Mouse (Mus musculus): ENCODE measurements at regions not wholly inside any gene's neighbourhood (a gene's known extent, or its start where the extent isn't known, plus 50 kb on each side); places are given as distances from the start of the nearest gene placed in this dataset.

DNA sequence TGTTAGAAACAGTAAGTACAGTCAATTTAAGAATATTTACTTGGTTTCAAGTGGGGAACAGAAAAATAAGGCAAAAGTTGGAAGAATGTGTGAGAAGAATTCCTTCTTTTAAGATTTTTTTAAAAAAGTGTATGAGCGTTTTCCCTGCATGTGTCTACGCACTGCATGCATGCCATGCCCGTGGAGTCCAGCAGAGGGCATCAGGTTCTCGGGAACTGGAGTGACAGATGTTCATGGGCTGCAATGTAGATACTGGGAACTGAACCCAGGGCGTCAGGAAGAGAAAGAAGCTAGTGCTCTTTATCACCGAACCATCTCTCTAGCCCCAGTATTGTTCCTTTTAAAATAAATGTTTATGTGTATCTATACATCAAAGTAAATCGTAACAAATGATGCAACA, 150.8 kb upstream of the Meis2 start:
- Histone ChIP-seq H3K9ac (replicated peaks; ENCODE audit: low read depth) (no peak overlapping the region), H3K4me1 (ENCODE audit: insufficient read depth, low read depth, low read length) (no peaks in the 10 kb centered on the region), H3K9me3 (ENCODE audit: low read length) (no peaks in the 10 kb centered on the region), H3K4me3 (ENCODE audit: low read depth, low read length) (no peak overlapping the region), H3K27me3 (replicated peaks; ENCODE audit: insufficient read depth, low read length) (no peaks in the 10 kb centered on the region), H3K4me2 (replicated peaks; ENCODE audit: low read depth, low read length) (no peak overlapping the region), H3K27ac (ENCODE audit: low read length) (no peak overlapping the region), H3K36me3 (ENCODE audit: insufficient read depth, low read length) (no peaks in the 10 kb centered on the region)
- TF ChIP-seq EP300 (IDR thresholded peaks at IDR 0.05) (no peak), CTCF (IDR thresholded peaks at IDR 0.05) (peak; percentile 67)
- 68% methylated on average over 7 of the region's 7 CpGs for WGBS
- DNase-seq (ENCODE audit: low spot score): no peak
- no peak for ATAC-seq

DNA sequence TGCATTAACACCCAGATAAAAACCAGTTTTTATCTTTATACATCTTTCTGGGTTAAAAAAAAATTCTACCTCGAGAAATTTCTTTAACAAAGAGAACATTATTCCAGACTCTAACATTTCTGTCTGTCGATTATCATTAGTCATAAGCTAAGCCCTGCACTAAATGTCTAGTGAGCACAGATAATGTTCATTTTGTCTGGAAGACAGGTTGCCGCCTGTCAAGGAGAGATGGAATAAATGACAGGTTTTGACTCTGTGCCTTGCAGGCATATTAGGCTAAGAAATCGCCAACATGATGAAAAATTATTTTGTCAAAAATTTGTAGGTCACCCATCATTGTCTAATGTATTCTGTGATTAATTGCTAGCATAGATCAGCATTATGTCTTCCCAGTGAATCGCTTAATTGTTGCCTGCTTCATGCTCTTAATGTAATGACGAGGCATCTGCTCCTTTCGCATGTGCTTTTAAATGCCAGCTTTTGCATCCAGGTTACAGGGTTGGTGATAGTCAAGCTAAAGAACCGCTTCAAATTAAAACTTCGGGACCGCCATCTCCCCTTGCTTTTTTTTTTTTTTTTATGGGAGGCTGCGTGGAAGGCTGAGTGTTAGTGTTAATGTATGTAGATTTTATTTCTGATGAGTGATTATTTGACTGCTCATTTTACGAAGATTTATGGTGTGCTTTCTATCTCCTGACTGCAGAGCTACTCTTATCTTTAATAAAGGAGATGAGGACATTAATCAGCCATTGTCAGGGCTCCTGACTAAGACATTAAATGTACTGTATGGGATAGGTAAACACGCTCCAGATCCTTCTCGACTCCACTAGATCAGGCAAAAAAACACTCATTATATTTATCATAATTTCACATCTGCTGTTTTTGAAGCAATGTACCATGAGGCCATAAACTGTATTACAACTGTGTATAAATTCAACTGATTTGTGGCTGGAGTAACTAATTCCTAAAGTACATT, 135.9 kb upstream of the Meis2 start:
- Histone ChIP-seq H3K9ac (replicated peaks; ENCODE audit: low read depth) (no peak overlapping the region), H3K9me3 (ENCODE audit: low read length) (no peaks in the 10 kb centered on the region), H3K4me3 (ENCODE audit: low read depth, low read length) (no peak overlapping the region), H3K4me1 (ENCODE audit: insufficient read depth, low read depth, low read length) (no peaks in the 10 kb centered on the region), H3K27ac (ENCODE audit: low read length) (no peak overlapping the region), H3K36me3 (ENCODE audit: insufficient read depth, low read length) (no peaks in the 10 kb centered on the region), H3K4me2 (replicated peaks; ENCODE audit: low read depth, low read length) (no peak overlapping the region), H3K27me3 (replicated peaks; ENCODE audit: insufficient read depth, low read length) (no peaks in the 10 kb centered on the region)
- no peak for TF ChIP-seq EP300 (IDR thresholded peaks at IDR 0.05)
- ATAC-seq: no peak
- no peak for DNase-seq (ENCODE audit: low spot score)
- WGBS: 58% methylated on average over 14 of the region's 14 CpGs

DNA sequence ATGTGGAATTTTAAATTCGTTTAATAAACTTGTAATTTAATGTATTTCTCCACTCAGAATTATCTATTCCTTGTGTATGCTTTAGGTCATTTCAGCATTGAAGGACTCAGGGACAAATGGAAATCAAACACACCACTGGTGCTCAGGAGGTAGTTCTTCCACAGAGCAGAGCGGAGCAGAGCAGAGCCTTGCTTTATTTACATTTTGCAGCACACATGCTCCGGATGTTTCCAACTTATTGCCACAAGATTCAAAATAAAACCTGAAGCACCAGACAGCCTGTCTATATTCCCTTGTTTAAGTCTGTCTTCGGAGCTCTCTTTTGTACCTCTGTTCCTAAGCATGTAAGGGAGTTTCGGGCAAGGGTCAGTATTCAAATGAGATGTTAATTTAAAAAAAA, 135.2 kb upstream of the Meis2 start:
- Histone ChIP-seq H3K27ac (ENCODE audit: low read length) (no peak overlapping the region), H3K4me1 (ENCODE audit: insufficient read depth, low read depth, low read length) (no peaks in the 10 kb centered on the region), H3K9me3 (ENCODE audit: low read length) (no peaks in the 10 kb centered on the region), H3K4me2 (replicated peaks; ENCODE audit: low read depth, low read length) (no peak overlapping the region), H3K27me3 (replicated peaks; ENCODE audit: insufficient read depth, low read length) (no peaks in the 10 kb centered on the region), H3K9ac (replicated peaks; ENCODE audit: low read depth) (no peak overlapping the region), H3K36me3 (ENCODE audit: insufficient read depth, low read length) (no peaks in the 10 kb centered on the region), H3K4me3 (ENCODE audit: low read depth, low read length) (no peak overlapping the region)
- DNase-seq (ENCODE audit: low spot score): no peak
- 35% methylated on average over 5 of the region's 5 CpGs for WGBS
- no peak for TF ChIP-seq CTCF (IDR thresholded peaks at IDR 0.05)
- no peak for TF ChIP-seq EP300 (IDR thresholded peaks at IDR 0.05)
- no peak for ATAC-seq

DNA sequence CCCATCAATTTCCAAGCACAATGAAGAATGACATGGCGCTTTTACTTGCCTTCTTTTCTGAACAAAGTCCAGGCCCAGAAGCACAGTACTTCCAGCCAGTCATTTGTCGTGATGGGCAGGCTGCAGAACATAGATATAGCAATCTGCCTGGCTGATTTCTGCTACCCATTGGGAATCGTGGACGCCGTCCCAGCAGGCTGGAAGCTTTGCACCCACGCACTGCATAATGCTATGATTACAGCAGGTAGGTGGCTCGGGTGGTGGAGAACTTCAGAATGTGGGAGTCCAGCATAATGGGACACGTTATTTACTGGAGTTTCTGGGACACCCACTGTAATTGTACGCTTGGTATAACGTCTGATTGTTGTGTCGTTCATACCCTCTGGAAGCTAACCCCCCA, 116.2 kb upstream of the Meis2 start:
- H3K4me1 ChIP-seq (ENCODE audit: insufficient read depth, low read depth, low read length): no peaks in the 10 kb centered on the region
- 83% methylated on average over 11 of the region's 11 CpGs for WGBS
- no peaks in the 10 kb centered on the region for H3K36me3 ChIP-seq (ENCODE audit: insufficient read depth, low read length)
- H3K9ac ChIP-seq (replicated peaks; ENCODE audit: low read depth): no peak overlapping the region
- TF ChIP-seq EP300 (IDR thresholded peaks at IDR 0.05) (no peak), CTCF (IDR thresholded peaks at IDR 0.05) (no peak)
- no peak overlapping the region for H3K27ac ChIP-seq (ENCODE audit: low read length)
- H3K9me3 ChIP-seq (ENCODE audit: low read length): no peaks in the 10 kb centered on the region
- DNase-seq (ENCODE audit: low spot score) (no peak), ATAC-seq (no peak)
- H3K4me2 ChIP-seq (replicated peaks; ENCODE audit: low read depth, low read length): no peak overlapping the region
- no peak overlapping the region for H3K4me3 ChIP-seq (ENCODE audit: low read depth, low read length)
- no peaks in the 10 kb centered on the region for H3K27me3 ChIP-seq (replicated peaks; ENCODE audit: insufficient read depth, low read length)

DNA sequence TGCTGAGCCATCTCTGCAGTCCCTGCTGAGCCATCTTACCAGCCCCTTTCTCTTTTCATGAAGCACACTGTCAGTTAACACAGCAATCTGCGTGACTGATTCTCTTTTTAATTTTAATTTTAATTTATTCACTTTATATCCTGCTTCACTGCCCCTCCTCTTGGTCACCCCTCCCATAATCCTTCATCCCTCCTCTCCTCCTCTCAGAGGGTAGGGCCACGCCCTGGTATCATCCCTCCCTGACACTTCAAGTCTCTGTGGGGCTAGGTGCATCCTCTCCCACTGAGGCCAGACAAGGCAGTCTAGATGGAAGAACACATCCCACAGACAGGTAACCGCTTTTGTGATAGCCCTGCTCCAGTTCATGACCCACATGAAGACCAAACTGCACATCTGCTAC, 111.5 kb upstream of the Meis2 start:
- Histone ChIP-seq H3K4me3 (ENCODE audit: low read depth, low read length) (no peak overlapping the region), H3K27ac (ENCODE audit: low read length) (no peak overlapping the region), H3K4me1 (ENCODE audit: insufficient read depth, low read depth, low read length) (no peaks in the 10 kb centered on the region), H3K4me2 (replicated peaks; ENCODE audit: low read depth, low read length) (no peak overlapping the region), H3K27me3 (replicated peaks; ENCODE audit: insufficient read depth, low read length) (no peaks in the 10 kb centered on the region), H3K9me3 (ENCODE audit: low read length) (no peaks in the 10 kb centered on the region), H3K36me3 (ENCODE audit: insufficient read depth, low read length) (no peaks in the 10 kb centered on the region), H3K9ac (replicated peaks; ENCODE audit: low read depth) (no peak overlapping the region)
- DNase-seq (ENCODE audit: low spot score) (no peak), ATAC-seq (no peak)
- 87% methylated on average over 3 of the region's 3 CpGs for whole genome bisulfite sequencing
- TF ChIP-seq EP300 (IDR thresholded peaks at IDR 0.05) (no peak), CTCF (IDR thresholded peaks at IDR 0.05) (no peak)

DNA sequence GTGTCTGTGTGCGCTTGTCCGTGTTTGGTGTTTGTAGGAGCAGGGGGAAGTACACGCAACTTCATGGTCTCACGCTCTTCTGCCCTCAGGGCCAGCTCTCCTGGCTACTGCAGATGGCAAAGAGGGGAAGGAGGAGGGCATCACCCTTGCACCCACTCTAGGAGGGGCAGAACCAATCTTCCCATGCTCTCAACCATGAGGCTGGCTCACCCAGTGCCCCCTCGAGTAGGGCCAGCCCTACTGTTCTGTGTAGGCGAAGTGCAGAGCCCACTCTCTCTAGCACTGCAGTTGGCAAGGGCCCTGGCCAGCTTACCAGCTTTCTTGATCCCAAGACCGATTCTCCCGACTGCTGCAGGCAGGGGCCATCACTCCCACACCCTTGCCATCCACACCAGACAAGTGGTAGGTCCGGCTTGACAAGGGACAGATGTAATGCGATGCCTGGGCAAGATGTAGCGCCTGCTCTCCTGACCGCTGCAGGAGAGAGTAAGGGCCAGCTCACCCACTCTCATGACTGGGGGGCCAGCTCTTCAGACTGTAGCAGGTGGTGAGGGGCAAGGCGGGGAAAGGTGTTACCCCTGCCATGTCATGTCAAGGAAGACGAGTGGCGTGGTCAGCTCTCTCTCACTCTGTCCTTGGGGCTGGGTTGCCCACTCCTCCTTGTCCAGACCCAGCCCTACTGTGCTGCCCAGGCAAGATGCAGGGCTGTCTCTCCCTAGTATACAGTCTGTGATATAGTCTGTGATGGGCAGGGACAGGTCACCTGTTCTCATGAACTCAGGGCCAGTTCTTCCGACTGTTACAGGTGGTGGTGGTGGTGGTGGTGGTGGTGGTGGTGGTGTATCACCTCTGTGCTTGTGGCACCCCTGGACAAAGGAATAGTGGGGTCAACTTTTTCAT, 100.5 kb upstream of the Meis2 start:
- Histone ChIP-seq H3K9ac (replicated peaks; ENCODE audit: low read depth) (no peak overlapping the region), H3K27ac (ENCODE audit: low read length) (no peak overlapping the region), H3K4me1 (ENCODE audit: insufficient read depth, low read depth, low read length) (no peaks in the 10 kb centered on the region), H3K4me3 (ENCODE audit: low read depth, low read length) (no peak overlapping the region), H3K9me3 (ENCODE audit: low read length) (no peaks in the 10 kb centered on the region), H3K4me2 (replicated peaks; ENCODE audit: low read depth, low read length) (no peak overlapping the region), H3K27me3 (replicated peaks; ENCODE audit: insufficient read depth, low read length) (no peaks in the 10 kb centered on the region), H3K36me3 (ENCODE audit: insufficient read depth, low read length) (no peaks in the 10 kb centered on the region)
- no peak for TF ChIP-seq EP300 (IDR thresholded peaks at IDR 0.05)
- TF ChIP-seq CTCF (IDR thresholded peaks at IDR 0.05): no peak
- 83% methylated on average over 14 of the region's 16 CpGs for WGBS
- ATAC-seq (no peak), DNase-seq (ENCODE audit: low spot score) (no peak)
